Mouse (Mus musculus) E14TG2a.4 (cell line): ENCODE data around the gene Pbx2.

ENCODE experiments used
- CTCF ChIP-seq: conservative IDR thresholded peaks from 2 replicates; pipeline ENCODE4 v1.5.1; 2014; ENCODE audit warnings: low read length
- NANOG ChIP-seq: IDR thresholded peaks from 2 replicates; pipeline ENCODE4 v1.6.1; 2014; ENCODE audit warnings: borderline replicate concordance, low read length, mixed read lengths

GRCm38 (mm10) chr17:34557411-34557810 is 33.7 kb upstream of the Pbx2 start:
- no peak for TF ChIP-seq CTCF
- TF ChIP-seq NANOG: no peak
